Mouse (Mus musculus) myocyte (in vitro differentiated cells): ENCODE measurements around the gene Slc22a21.

Experiments used
- CEBPB ChIP-seq: IDR thresholded peaks from 2 replicates; pipeline ENCODE4 v1.6.1; 2011; ENCODE audit warnings: mild to moderate bottlenecking, moderate library complexity; ENCODE audit not compliant: poor library complexity, insufficient read depth, severe bottlenecking
- E2F4 ChIP-seq: IDR thresholded peaks from one replicate; pipeline ENCODE4 v1.6.1; 2011; ENCODE audit warnings: mild to moderate bottlenecking, control low read depth, moderate library complexity; ENCODE audit not compliant: insufficient read depth
- MAX ChIP-seq: IDR thresholded peaks from one replicate; pipeline ENCODE4 v1.6.1; 2011; ENCODE audit warnings: low read depth, mild to moderate bottlenecking, control low read depth
- MYOD1 ChIP-seq, 3 experiments: IDR thresholded peaks; one replicate each; pipeline ENCODE4 v1.6.1; 2011; ENCODE audit warnings: control low read depth in 2 of 3, low read depth in 2 of 3, mild to moderate bottlenecking in 2 of 3, moderate library complexity in 1 of 3; ENCODE audit not compliant: insufficient read length in 2 of 3, control insufficient read depth in 1 of 3
- MYOG ChIP-seq, 3 experiments: IDR thresholded peaks; one replicate each; pipeline ENCODE4 v1.6.1; 2011; ENCODE audit warnings: control low read depth in 2 of 3, low read depth in 2 of 3, mild to moderate bottlenecking in 2 of 3; ENCODE audit not compliant: insufficient read length in 2 of 3, control insufficient read depth in 1 of 3, insufficient read depth in 1 of 3
- POLR2A ChIP-seq: IDR thresholded peaks from one replicate; pipeline ENCODE4 v1.6.1; 2011; ENCODE audit warnings: low read depth, mild to moderate bottlenecking, control low read depth, moderate library complexity; ENCODE audit not compliant: insufficient read length
- POLR2AphosphoS2 ChIP-seq: IDR thresholded peaks from one replicate; pipeline ENCODE4 v1.6.1; 2011; ENCODE audit warnings: low read depth, control low read depth; ENCODE audit not compliant: insufficient read length
- REST ChIP-seq: IDR thresholded peaks from one replicate; pipeline ENCODE4 v1.6.1; 2011; ENCODE audit warnings: mild to moderate bottlenecking, control low read depth, moderate library complexity; ENCODE audit not compliant: insufficient read depth, insufficient read length
- TCF12 ChIP-seq: IDR thresholded peaks from one replicate; pipeline ENCODE4 v1.6.1; 2011; ENCODE audit warnings: mild to moderate bottlenecking, control low read depth; ENCODE audit not compliant: poor library complexity, insufficient read depth, severe bottlenecking
- TCF3 ChIP-seq: IDR thresholded peaks from one replicate; pipeline ENCODE4 v1.6.1; 2011; ENCODE audit warnings: low read depth, control low read depth; ENCODE audit not compliant: insufficient read length
- USF1 ChIP-seq: IDR thresholded peaks from one replicate; pipeline ENCODE4 v1.6.1; 2011; ENCODE audit warnings: low read depth, mild to moderate bottlenecking, control low read depth, moderate library complexity

DNA sequence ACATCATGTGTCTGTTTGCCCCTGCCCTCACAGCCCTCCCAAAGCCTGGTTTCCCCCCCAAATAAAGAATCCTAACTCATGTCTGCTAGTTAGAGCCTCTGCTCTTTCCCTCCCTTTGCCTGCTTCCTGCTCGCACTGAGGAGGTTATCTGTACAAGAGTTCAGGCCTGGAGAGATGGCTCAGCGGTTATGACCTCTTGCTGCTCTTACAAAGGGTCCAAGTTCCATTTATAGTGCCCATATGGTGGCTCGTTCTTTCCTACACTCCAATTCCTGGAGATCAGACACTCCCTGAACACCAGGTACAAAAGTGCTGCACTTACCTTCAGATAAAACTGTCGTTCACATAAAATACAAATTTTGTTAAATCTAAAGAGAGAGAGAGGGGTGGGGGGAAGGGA, 7.9 kb upstream of the Slc22a21 start:
- no peak for TF ChIP-seq POLR2A
- no peak for TF ChIP-seq POLR2AphosphoS2
- no peak for TF ChIP-seq USF1
- no peak for TF ChIP-seq E2F4
- TF ChIP-seq MYOD1 (IDR thresholded peaks at IDR 0.05; ENCODE audit: control insufficient read depth in 1 of 3, insufficient read length in 2 of 3, low read depth in 2 of 3), result no peak
- TF ChIP-seq TCF3, result no peak
- no peak for TF ChIP-seq MAX
- TF ChIP-seq REST, result no peak
- TF ChIP-seq TCF12, result no peak
- TF ChIP-seq CEBPB, result no peak
- TF ChIP-seq MYOG (IDR thresholded peaks at IDR 0.05; ENCODE audit: control insufficient read depth in 1 of 3, insufficient read depth in 1 of 3, insufficient read length in 2 of 3, low read depth in 2 of 3), result no peak
